Mouse (Mus musculus): Measurements from ENCODE around the gene Tpx2. TPM values are rescaled to one million over a fixed set of nuclear protein-coding genes. Genes with fewer than 3 reads are reported as not detected.
A peak's percentile ranks its signal among the peaks of the same experiment; 100 is the strongest.

Tpx2 gene
- polyA plus RNA-seq, 1 experiment = 183 TPM

DNA sequence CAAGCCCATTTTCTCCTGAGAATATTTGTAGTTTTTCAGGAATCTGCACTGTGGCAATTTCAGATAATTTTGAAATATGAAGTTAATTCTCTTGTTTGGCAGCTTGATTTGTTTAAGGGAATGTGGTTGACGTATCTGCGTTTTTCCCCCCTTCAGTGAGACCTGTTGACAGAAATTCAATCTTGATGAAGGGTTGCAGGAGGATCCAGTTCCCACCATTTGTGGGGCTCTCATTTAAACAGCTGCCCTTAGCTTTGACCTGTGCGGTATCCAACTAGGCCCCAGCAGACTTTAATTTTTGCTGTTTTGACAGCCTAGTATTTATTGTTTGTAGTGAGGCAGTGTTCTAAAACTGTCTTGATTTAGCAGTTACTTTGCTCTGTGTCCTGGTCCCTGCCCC lies 11.7 kb downstream of the Tpx2 start:
- TF ChIP-seq EP300 (IDR thresholded peaks at IDR 0.05; ENCODE audit: insufficient read depth, low read depth, low read length) = no peak
- TF ChIP-seq POLR2A (IDR thresholded peaks at IDR 0.05; ENCODE audit: insufficient read depth, low read length) = no peak
- TF ChIP-seq CTCF (IDR thresholded peaks at IDR 0.05; ENCODE audit: low read depth, low read length) = no peak
- Histone ChIP-seq H3K27me3 (ENCODE audit: control insufficient read depth, insufficient read depth, low read length, poor library complexity, severe bottlenecking) (no peaks in the 10 kb centered on the region), H3K36me3 (ENCODE audit: control insufficient read depth, insufficient read depth, low read length, poor library complexity, severe bottlenecking) (peaks cover 46% of the 10 kb centered on the region)

DNA sequence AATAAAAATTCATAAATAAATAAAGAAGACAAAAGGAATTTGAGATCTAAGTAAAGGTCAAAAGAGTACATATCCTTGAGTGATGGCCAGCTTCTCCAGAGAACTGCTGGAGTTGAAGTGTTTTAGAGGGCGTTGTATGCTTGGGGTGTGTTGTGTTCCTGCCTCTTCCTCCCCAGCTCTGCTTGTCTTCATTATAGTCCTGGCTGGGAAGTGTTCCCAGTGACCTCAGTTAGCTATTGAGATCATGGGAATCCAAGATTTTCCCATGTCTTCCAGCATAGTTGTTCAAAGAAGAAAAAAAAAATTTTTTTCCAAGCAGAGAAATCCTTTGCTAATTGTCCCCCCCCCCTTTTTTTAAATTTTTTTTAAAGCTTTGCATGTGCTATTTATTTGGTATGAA lies 14.1 kb downstream of the Tpx2 start:
- peaks cover 38% of the 10 kb centered on the region for H3K36me3 ChIP-seq (ENCODE audit: control insufficient read depth, insufficient read depth, low read length, poor library complexity, severe bottlenecking)
- H3K27ac ChIP-seq (ENCODE audit: insufficient read depth, low read length) = peak overlapping the region; percentile 58; the same call in 1 of the 2 replicates
- H3K4me1 ChIP-seq (ENCODE audit: control insufficient read depth, insufficient read depth, low read length) = peaks cover 1% of the 10 kb centered on the region
- no peak overlapping the region for H3K9ac ChIP-seq (ENCODE audit: low read depth, poor library complexity, severe bottlenecking)
- H3K9me3 ChIP-seq (replicated peaks; ENCODE audit: control insufficient read depth, insufficient read depth, low read length, poor library complexity, severe bottlenecking) = no peaks in the 10 kb centered on the region
- H3K27me3 ChIP-seq (ENCODE audit: control insufficient read depth, insufficient read depth, low read length, poor library complexity, severe bottlenecking) = no peaks in the 10 kb centered on the region
- H3K4me3 ChIP-seq (ENCODE audit: low read depth, low read length) = no peak overlapping the region
- TF ChIP-seq EP300 (IDR thresholded peaks at IDR 0.05; ENCODE audit: insufficient read depth, low read depth, low read length) (no peak), POLR2A (IDR thresholded peaks at IDR 0.05; ENCODE audit: insufficient read depth, low read length) (no peak), CTCF (IDR thresholded peaks at IDR 0.05; ENCODE audit: low read depth, low read length) (no peak)

More for the DNA sequence above, 11.7 kb downstream of the Tpx2 start:
- no peak overlapping the region for H3K27ac ChIP-seq (ENCODE audit: insufficient read depth, low read length)
- peaks cover 1% of the 10 kb centered on the region for H3K4me1 ChIP-seq (ENCODE audit: control insufficient read depth, insufficient read depth, low read length)
- no peak overlapping the region for H3K9ac ChIP-seq (ENCODE audit: low read depth, poor library complexity, severe bottlenecking)
- H3K9me3 ChIP-seq (replicated peaks; ENCODE audit: control insufficient read depth, insufficient read depth, low read length, poor library complexity, severe bottlenecking) = no peaks in the 10 kb centered on the region
- H3K4me3 ChIP-seq (ENCODE audit: low read depth, low read length) = no peak overlapping the region

DNA sequence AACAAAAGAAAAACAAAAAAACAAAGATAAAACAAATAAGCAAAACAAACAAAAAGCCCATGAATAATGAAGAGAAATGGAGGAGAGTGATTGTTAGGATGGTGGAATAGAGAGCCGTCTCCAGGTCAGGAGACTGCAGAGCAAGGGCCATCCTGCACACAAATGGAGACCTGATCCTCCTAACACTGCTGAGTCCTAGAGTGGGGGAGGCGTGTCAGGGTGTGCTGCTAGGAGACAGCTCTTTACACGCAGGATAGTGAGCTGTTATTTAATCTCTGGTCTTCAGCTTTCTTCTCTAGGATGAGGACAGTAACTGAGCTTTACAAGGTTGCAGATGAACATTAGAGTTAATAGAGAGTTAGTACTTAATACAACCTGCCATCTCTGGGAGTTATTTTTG lies 14.9 kb downstream of the Tpx2 start:
- TF ChIP-seq EP300 (IDR thresholded peaks at IDR 0.05; ENCODE audit: insufficient read depth, low read depth, low read length) (no peak), POLR2A (IDR thresholded peaks at IDR 0.05; ENCODE audit: insufficient read depth, low read length) (no peak), CTCF (IDR thresholded peaks at IDR 0.05; ENCODE audit: low read depth, low read length) (no peak)
- Histone ChIP-seq H3K9ac (ENCODE audit: low read depth, poor library complexity, severe bottlenecking) (no peak overlapping the region), H3K4me1 (ENCODE audit: control insufficient read depth, insufficient read depth, low read length) (peaks cover 1% of the 10 kb centered on the region), H3K9me3 (replicated peaks; ENCODE audit: control insufficient read depth, insufficient read depth, low read length, poor library complexity, severe bottlenecking) (no peaks in the 10 kb centered on the region), H3K4me3 (ENCODE audit: low read depth, low read length) (no peak overlapping the region), H3K27ac (ENCODE audit: insufficient read depth, low read length) (no peak overlapping the region), H3K27me3 (ENCODE audit: control insufficient read depth, insufficient read depth, low read length, poor library complexity, severe bottlenecking) (no peaks in the 10 kb centered on the region), H3K36me3 (ENCODE audit: control insufficient read depth, insufficient read depth, low read length, poor library complexity, severe bottlenecking) (peaks cover 40% of the 10 kb centered on the region)

DNA sequence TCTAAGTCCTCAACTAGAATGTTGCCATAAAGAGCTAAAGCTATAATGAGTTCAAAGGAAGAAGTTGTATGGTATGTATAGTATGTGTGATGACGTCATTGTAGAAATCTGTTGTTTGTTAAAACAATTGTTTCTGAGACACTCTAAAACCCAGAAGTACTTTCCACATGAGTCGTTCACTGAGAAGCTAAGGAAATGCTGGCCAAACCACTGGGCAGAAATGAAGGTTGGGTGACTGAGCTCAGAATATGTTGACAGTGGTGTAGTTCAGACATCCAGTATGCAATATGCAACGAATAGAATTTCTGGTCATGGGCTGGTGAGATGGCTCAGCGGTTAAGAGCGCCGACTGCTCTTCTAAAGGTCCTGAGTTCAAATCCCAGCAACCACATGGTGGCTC lies 15.6 kb downstream of the Tpx2 start:
- peaks cover 3% of the 10 kb centered on the region for H3K4me1 ChIP-seq (ENCODE audit: control insufficient read depth, insufficient read depth, low read length)
- no peak overlapping the region for H3K4me3 ChIP-seq (ENCODE audit: low read depth, low read length)
- no peaks in the 10 kb centered on the region for H3K9me3 ChIP-seq (replicated peaks; ENCODE audit: control insufficient read depth, insufficient read depth, low read length, poor library complexity, severe bottlenecking)
- no peak overlapping the region for H3K27ac ChIP-seq (ENCODE audit: insufficient read depth, low read length)
- no peak for TF ChIP-seq CTCF (IDR thresholded peaks at IDR 0.05; ENCODE audit: low read depth, low read length)
- TF ChIP-seq POLR2A (IDR thresholded peaks at IDR 0.05; ENCODE audit: insufficient read depth, low read length) = no peak
- TF ChIP-seq EP300 (IDR thresholded peaks at IDR 0.05; ENCODE audit: insufficient read depth, low read depth, low read length) = no peak
- no peaks in the 10 kb centered on the region for H3K27me3 ChIP-seq (ENCODE audit: control insufficient read depth, insufficient read depth, low read length, poor library complexity, severe bottlenecking)
- H3K9ac ChIP-seq (ENCODE audit: low read depth, poor library complexity, severe bottlenecking) = no peak overlapping the region
- H3K36me3 ChIP-seq (ENCODE audit: control insufficient read depth, insufficient read depth, low read length, poor library complexity, severe bottlenecking) = peaks cover 43% of the 10 kb centered on the region

DNA sequence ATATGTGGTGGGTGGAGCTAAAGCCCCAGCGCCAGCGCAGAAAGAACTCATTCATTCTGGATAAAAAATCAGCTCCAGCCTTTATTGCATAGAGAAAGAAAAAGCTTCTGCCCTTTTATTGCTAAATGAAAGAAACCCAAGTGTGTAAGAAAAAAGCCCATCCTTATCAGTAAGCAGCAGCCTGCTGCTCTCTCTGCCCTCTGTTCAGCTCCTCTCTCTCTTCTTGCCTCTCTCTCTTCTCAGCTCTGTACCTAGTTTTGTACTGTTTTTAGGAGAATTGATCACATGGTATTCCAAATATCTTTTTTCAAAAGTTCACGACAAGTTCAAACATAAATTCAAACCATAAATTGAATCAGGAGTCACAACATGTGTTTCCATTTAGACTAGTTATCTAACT lies 30.5 kb downstream of the Tpx2 start:
- Histone ChIP-seq H3K27me3 (ENCODE audit: control insufficient read depth, insufficient read depth, low read length, poor library complexity, severe bottlenecking) (no peaks in the 10 kb centered on the region), H3K4me1 (ENCODE audit: control insufficient read depth, insufficient read depth, low read length) (no peaks in the 10 kb centered on the region), H3K9ac (ENCODE audit: low read depth, poor library complexity, severe bottlenecking) (no peak overlapping the region), H3K4me3 (ENCODE audit: low read depth, low read length) (no peak overlapping the region), H3K36me3 (ENCODE audit: control insufficient read depth, insufficient read depth, low read length, poor library complexity, severe bottlenecking) (peaks cover 77% of the 10 kb centered on the region), H3K9me3 (replicated peaks; ENCODE audit: control insufficient read depth, insufficient read depth, low read length, poor library complexity, severe bottlenecking) (no peaks in the 10 kb centered on the region), H3K27ac (ENCODE audit: insufficient read depth, low read length) (no peak overlapping the region)
- TF ChIP-seq CTCF (IDR thresholded peaks at IDR 0.05; ENCODE audit: low read depth, low read length) = no peak
- no peak for TF ChIP-seq POLR2A (IDR thresholded peaks at IDR 0.05; ENCODE audit: insufficient read depth, low read length)
- no peak for TF ChIP-seq EP300 (IDR thresholded peaks at IDR 0.05; ENCODE audit: insufficient read depth, low read depth, low read length)

DNA sequence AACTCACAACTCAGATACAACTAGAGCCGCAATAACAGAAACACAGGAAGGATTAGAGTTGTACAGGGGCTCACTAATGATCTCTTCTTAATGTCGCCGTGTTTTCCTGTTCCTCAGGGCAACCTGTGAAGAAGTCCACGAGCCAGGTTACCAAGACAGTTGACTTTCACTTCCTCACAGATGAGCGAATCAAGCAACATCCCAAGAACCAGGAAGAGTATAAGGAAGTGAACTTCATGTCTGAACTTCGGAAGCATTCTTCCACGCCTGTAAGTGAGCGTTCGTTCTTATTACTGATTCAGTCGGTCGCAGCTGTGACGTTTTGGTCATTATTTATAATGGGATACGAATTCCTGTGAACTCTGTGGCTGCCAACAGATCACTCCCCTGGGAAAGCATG lies 33.1 kb downstream of the Tpx2 start:
- TF ChIP-seq CTCF (IDR thresholded peaks at IDR 0.05; ENCODE audit: low read depth, low read length) (no peak), EP300 (IDR thresholded peaks at IDR 0.05; ENCODE audit: insufficient read depth, low read depth, low read length) (no peak), POLR2A (IDR thresholded peaks at IDR 0.05; ENCODE audit: insufficient read depth, low read length) (no peak)
- Histone ChIP-seq H3K4me1 (ENCODE audit: control insufficient read depth, insufficient read depth, low read length) (no peaks in the 10 kb centered on the region), H3K27ac (ENCODE audit: insufficient read depth, low read length) (no peak overlapping the region), H3K27me3 (ENCODE audit: control insufficient read depth, insufficient read depth, low read length, poor library complexity, severe bottlenecking) (no peaks in the 10 kb centered on the region), H3K4me3 (ENCODE audit: low read depth, low read length) (no peak overlapping the region), H3K9me3 (replicated peaks; ENCODE audit: control insufficient read depth, insufficient read depth, low read length, poor library complexity, severe bottlenecking) (no peaks in the 10 kb centered on the region), H3K36me3 (ENCODE audit: control insufficient read depth, insufficient read depth, low read length, poor library complexity, severe bottlenecking) (peaks cover 82% of the 10 kb centered on the region), H3K9ac (ENCODE audit: low read depth, poor library complexity, severe bottlenecking) (no peak overlapping the region)
